Mouse (Mus musculus) adrenal gland, postnatal 14 days (tissue): ENCODE measurements at regions not wholly inside any gene's neighbourhood (a gene's known extent, or its start where the extent isn't known, plus 50 kb on each side); places are given as distances from the start of the nearest gene placed in this dataset.

Experiments
- DNase-seq: peaks from one replicate; pipeline ENCODE4 v3.0.0; 2021; ENCODE audit warnings: mixed read lengths

GRCm38 (mm10) chr12:57809961-57810360 lies 246.0 kb downstream of the Ttc6 start:
- DNase-seq, result no peak

GRCm38 (mm10) chr12:57823809-57824208 lies 259.9 kb downstream of the Ttc6 start:
- DNase-seq, result no peak

GRCm38 (mm10) chr12:57825754-57826153 lies 261.8 kb downstream of the Ttc6 start:
- DNase-seq, result peak; percentile 21

- no peak for DNase-seq
These were observed 278.9 kb downstream of the Ttc6 start for GRCm38 (mm10) chr12:57842813-57843212.

GRCm38 (mm10) chr12:57871028-57871427 lies 307.1 kb downstream of the Ttc6 start:
- DNase-seq, result no peak

- no peak for DNase-seq
These were observed 320.6 kb upstream of the Sstr1 start for GRCm38 (mm10) chr12:57890783-57891478.

- no peak for DNase-seq
These were observed 320.0 kb upstream of the Sstr1 start for GRCm38 (mm10) chr12:57891556-57891955.

GRCm38 (mm10) chr12:57897751-57898250 lies 313.8 kb upstream of the Sstr1 start:
- no peak for DNase-seq

GRCm38 (mm10) chr12:57904658-57905057 lies 306.9 kb upstream of the Sstr1 start:
- no peak for DNase-seq

- DNase-seq, result no peak
These were observed 293.4 kb upstream of the Sstr1 start for GRCm38 (mm10) chr12:57918211-57918610.

GRCm38 (mm10) chr12:57922031-57922430 lies 289.5 kb upstream of the Sstr1 start:
- DNase-seq, result no peak

GRCm38 (mm10) chr12:57924422-57924821 lies 287.1 kb upstream of the Sstr1 start:
- no peak for DNase-seq

GRCm38 (mm10) chr12:57926886-57927285 lies 284.7 kb upstream of the Sstr1 start:
- no peak for DNase-seq

- DNase-seq, result no peak
These were observed 283.5 kb upstream of the Sstr1 start for GRCm38 (mm10) chr12:57928030-57928429.

- DNase-seq, result no peak
These were observed 279.7 kb upstream of the Sstr1 start for GRCm38 (mm10) chr12:57931856-57932255.

- no peak for DNase-seq
These were observed 261.7 kb upstream of the Sstr1 start for GRCm38 (mm10) chr12:57949886-57950285.

GRCm38 (mm10) chr12:57958527-57958926 lies 253.0 kb upstream of the Sstr1 start:
- DNase-seq, result no peak

- DNase-seq, result no peak
These were observed 251.4 kb upstream of the Sstr1 start for GRCm38 (mm10) chr12:57960171-57960570.

GRCm38 (mm10) chr12:57969168-57969567 lies 242.4 kb upstream of the Sstr1 start:
- no peak for DNase-seq

GRCm38 (mm10) chr12:57970163-57970562 lies 241.4 kb upstream of the Sstr1 start:
- no peak for DNase-seq

GRCm38 (mm10) chr12:57972484-57972883 lies 239.1 kb upstream of the Sstr1 start:
- no peak for DNase-seq
